Mouse (Mus musculus) cerebellum, adult 2 months (tissue): ENCODE results near the gene Dck.

Experiments used
- CTCF ChIP-seq: fragments of 200-500 bp; IDR thresholded peaks from 2 replicates; pipeline ENCODE4 v1.5.1; 2011; ENCODE audit warnings: low read depth, mild to moderate bottlenecking, control low read depth, low read length, moderate library complexity, borderline replicate concordance; ENCODE audit not compliant: insufficient read depth
- POLR2A ChIP-seq: fragments of 200-500 bp; IDR thresholded peaks from 2 replicates; pipeline ENCODE4 v1.6.1; 2011; ENCODE audit warnings: low read length, control low read depth, borderline replicate concordance; ENCODE audit not compliant: insufficient read depth

GRCm38 (mm10) chr5:88821542-88821941, 56.7 kb downstream of the Dck start:
- TF ChIP-seq CTCF (no peak), POLR2A (no peak)
